In genomic region chr2:39003512-39003911, GRCm38 (mm10) we compare ENCODE assay signal across 9 mouse cellular contexts. TPM values are rescaled to one million over a fixed set of nuclear protein-coding genes. Genes with fewer than 3 reads are reported as not detected.
DNase-seq lines count a peak whose midpoint lies in the region; ATAC-seq and TF ChIP-seq lines count a peak whose summit lies in the region.
"Had no signal": no experiment of that assay in that cellular context is flagged by ENCODE, and none has a peak within 500 bp of the region (broad histone marks: within the 10 kb centered on the region; RNA-seq: fewer than 3 reads in every experiment).

No protein-coding gene starts in this region.

- no peak for DNase-seq in heart, postnatal 4 days
- DNase-seq in ES-E14 (ENCODE audit: low read depth, low spot score): no peak
- no peak for DNase-seq in midbrain, embryonic 11.5 days (ENCODE audit: low spot score, missing footprints)
- DNase-seq in frontal cortex, postnatal 10 days (ENCODE audit: low spot score in 2 of 2): no peak
- DNase-seq in thymus, postnatal 25 days: no peak
- no peak for DNase-seq in layer of hippocampus, postnatal 25 days (ENCODE audit: extremely low spot score in 1 of 2, low spot score in 1 of 2)
- DNase-seq: cerebellum, postnatal 25 days had no signal

- H3K36me3 ChIP-seq in heart, embryonic 12.5 days: peaks cover 44% of the 10 kb centered on the region
- H3K36me3 ChIP-seq in ES-E14 (ENCODE audit: control insufficient read depth, insufficient read depth, low read length, poor library complexity, severe bottlenecking): peaks cover 47% of the 10 kb centered on the region
- H3K36me3 ChIP-seq in hindbrain, embryonic 12.5 days: peaks cover 44% of the 10 kb centered on the region
- H3K36me3 ChIP-seq in midbrain, embryonic 11.5 days (ENCODE audit: control insufficient read depth, insufficient read depth, low read length): peaks cover 30% of the 10 kb centered on the region

- in situ Hi-C loops in ES-E14 (cut with MboI; ENCODE audit: low sequenced_read_pairs in 2 of 2, unreplicated experiment in 2 of 2): no loop called here

- H3K4me3 ChIP-seq in heart, embryonic 12.5 days: peak overlapping the region; percentile 78
- H3K4me3 ChIP-seq in ES-E14 (ENCODE audit: insufficient read depth in 1 of 2, low read depth in 1 of 2, low read length in 2 of 2, poor library complexity in 1 of 2, severe bottlenecking in 1 of 2): peak overlapping the region; percentile 85 to 92
- H3K4me3 ChIP-seq in hindbrain, embryonic 12.5 days: peak overlapping the region; percentile 76
- peak overlapping the region; percentile 87 for H3K4me3 ChIP-seq in midbrain, embryonic 11.5 days (ENCODE audit: low read depth, low read length)

- H3K9ac ChIP-seq in heart, embryonic 12.5 days: peak overlapping the region; percentile 94
- peak overlapping the region; percentile 93 for H3K9ac ChIP-seq in ES-E14 (ENCODE audit: insufficient read depth, low read depth, low read length, poor library complexity, severe bottlenecking)
- H3K9ac ChIP-seq in hindbrain, embryonic 12.5 days: peak overlapping the region; percentile 94
- peak overlapping the region; percentile 91 for H3K9ac ChIP-seq in midbrain, embryonic 11.5 days (ENCODE audit: low read length)

- peaks cover 39% of the 10 kb centered on the region for H3K4me1 ChIP-seq in heart, embryonic 12.5 days (replicated peaks)
- peaks cover 4 to 19% of the 10 kb centered on the region in 2 experiments; a peak in 3 of 4 replicates for H3K4me1 ChIP-seq in ES-E14 (ENCODE audit: control insufficient read depth in 2 of 2, insufficient read depth in 2 of 2, low read length in 2 of 2, poor library complexity in 1 of 2)
- peaks cover 34% of the 10 kb centered on the region for H3K4me1 ChIP-seq in hindbrain, embryonic 12.5 days
- peaks cover 23% of the 10 kb centered on the region for H3K4me1 ChIP-seq in midbrain, embryonic 11.5 days (ENCODE audit: control insufficient read depth, insufficient read depth, low read length)

- ATAC-seq in heart, embryonic 12.5 days (ENCODE audit: insufficient number of reproducible peaks, low FRiP score): no peak
- no peak for ATAC-seq in hindbrain, embryonic 12.5 days (ENCODE audit: low FRiP score)
- no peak for ATAC-seq in midbrain, embryonic 11.5 days (ENCODE audit: low FRiP score)

- no peaks in the 10 kb centered on the region for H3K27me3 ChIP-seq in heart, embryonic 12.5 days (replicated peaks)
- H3K27me3 ChIP-seq in hindbrain, embryonic 12.5 days: no peaks in the 10 kb centered on the region
- no peaks in the 10 kb centered on the region for H3K27me3 ChIP-seq in midbrain, embryonic 11.5 days (ENCODE audit: control insufficient read depth, insufficient read depth, low read length)

- H3K9me3 ChIP-seq in heart, embryonic 12.5 days (replicated peaks): no peaks in the 10 kb centered on the region
- no peaks in the 10 kb centered on the region for H3K9me3 ChIP-seq in ES-E14 (ENCODE audit: control insufficient read depth, insufficient read depth, low read depth, low read length)
- H3K9me3 ChIP-seq in hindbrain, embryonic 12.5 days (replicated peaks): no peaks in the 10 kb centered on the region
- H3K9me3 ChIP-seq in midbrain, embryonic 11.5 days (ENCODE audit: control insufficient read depth, low read length): no peaks in the 10 kb centered on the region

- H3K4me2 ChIP-seq in heart, embryonic 12.5 days: peak overlapping the region; percentile 91
- peak overlapping the region; percentile 81 for H3K4me2 ChIP-seq in hindbrain, embryonic 12.5 days (replicated peaks)
- peak overlapping the region; percentile 96 for H3K4me2 ChIP-seq in midbrain, embryonic 11.5 days

- no peak overlapping the region for H3K27ac ChIP-seq in heart, embryonic 12.5 days (ENCODE audit: poor library complexity, severe bottlenecking)
- peak overlapping the region; percentile 29; the same call in 1 of the 2 replicates for H3K27ac ChIP-seq in ES-E14 (ENCODE audit: insufficient read depth, low read depth, low read length, poor library complexity, severe bottlenecking)
- no peak overlapping the region for H3K27ac ChIP-seq in hindbrain, embryonic 12.5 days
- H3K27ac ChIP-seq in midbrain, embryonic 11.5 days (ENCODE audit: low read depth, low read length): no peak overlapping the region

- 66% methylated on average over 5 of the region's 5 CpGs for WGBS in heart, embryonic 12.5 days
- 71% methylated on average over 5 of the region's 5 CpGs for WGBS in hindbrain, embryonic 12.5 days
- WGBS in midbrain, embryonic 11.5 days: 70% methylated on average over 5 of the region's 5 CpGs

TF ChIP-seq in ES-E14, 5 proteins besides CTCF, POLR2A, EP300 and RAD21:
- TF ChIP-seq ZC3H11A (IDR thresholded peaks at IDR 0.05; ENCODE audit: borderline replicate concordance, low read depth, low read length): no peak
- no peak for TF ChIP-seq CHD2 (IDR thresholded peaks at IDR 0.05; ENCODE audit: low read depth, low read length)
- TF ChIP-seq MAFK (IDR thresholded peaks at IDR 0.05; ENCODE audit: insufficient read depth, low read depth, low read length): no peak
- TF ChIP-seq HCFC1 (IDR thresholded peaks at IDR 0.05; ENCODE audit: borderline replicate concordance, insufficient read depth, low read length): no peak
- TF ChIP-seq ZNF384 (IDR thresholded peaks at IDR 0.05; ENCODE audit: low read depth, low read length): no peak

RNA-seq across cellular contexts. Expression of gene Arpc5l, which starts 1.6 kb away (rescaled TPM):
- polyA plus RNA-seq in heart, embryonic 12.5 days (2016; fragmentation: Nextera tagmentation; extraction: Ambion mirVana): 81.7 and 82.3 TPM in 2 replicates
- 10 to 100 TPM; 51.9 to 55.6 TPM for total RNA-seq in heart, postnatal 4 days (2021)
- total RNA-seq in ES-E14 (2012; rRNA removed): 42.0 and 58.4 TPM in 2 replicates
- polyA plus RNA-seq in hindbrain, embryonic 12.5 days (2016; fragmentation: Nextera tagmentation; extraction: Ambion mirVana): 127 and 129 TPM in 2 replicates
- 149 and 157 TPM in 2 replicates for polyA plus RNA-seq in midbrain, embryonic 11.5 days (2014; fragmentation: Nextera tagmentation; extraction: Ambion mirVana)
- total RNA-seq in layer of hippocampus, postnatal 25 days (2021): 10 to 100 TPM; 91.9 to 96.2 TPM

RNA-seq across cellular contexts. Expression of gene Rpl35, which starts 1.9 kb away (rescaled TPM):
- polyA plus RNA-seq in heart, embryonic 12.5 days (2016; fragmentation: Nextera tagmentation; extraction: Ambion mirVana): 733 and 779 TPM in 2 replicates
- 100 to 1,000 TPM; 455 to 469 TPM for total RNA-seq in heart, postnatal 4 days (2021)
- 1,385 and 1,524 TPM in 2 replicates for total RNA-seq in ES-E14 (2012; rRNA removed)
- polyA plus RNA-seq in hindbrain, embryonic 12.5 days (2016; fragmentation: Nextera tagmentation; extraction: Ambion mirVana): 899 and 939 TPM in 2 replicates
- polyA plus RNA-seq in midbrain, embryonic 11.5 days (2014; fragmentation: Nextera tagmentation; extraction: Ambion mirVana): 1,018 and 1,101 TPM in 2 replicates
- total RNA-seq in layer of hippocampus, postnatal 25 days (2021): 100 to 1,000 TPM; 220 to 250 TPM

RNA-seq across cellular contexts. Expression of gene Wdr38, which starts 6.2 kb away (rescaled TPM):
- 0.91 and 1.0 TPM in 2 replicates for polyA plus RNA-seq in heart, embryonic 12.5 days (2016; fragmentation: Nextera tagmentation; extraction: Ambion mirVana)
- under 1 TPM; 0.11 to 0.17 TPM for total RNA-seq in heart, postnatal 4 days (2021)
- 1.7 and 2.6 TPM in 2 replicates for total RNA-seq in ES-E14 (2012; rRNA removed)
- 2.1 and 2.2 TPM in 2 replicates for polyA plus RNA-seq in hindbrain, embryonic 12.5 days (2016; fragmentation: Nextera tagmentation; extraction: Ambion mirVana)
- polyA plus RNA-seq in midbrain, embryonic 11.5 days (2014; fragmentation: Nextera tagmentation; extraction: Ambion mirVana): 1.4 TPM in 2 replicates
- under 1 TPM; 0.49 to 0.75 TPM for total RNA-seq in layer of hippocampus, postnatal 25 days (2021)
